Mouse (Mus musculus) neutrophil, adult 59 days (primary cell): ENCODE results near the gene Iqgap2. TPM values are rescaled to one million over a fixed set of nuclear protein-coding genes. Genes with fewer than 3 reads are reported as not detected.

Experiments
- total RNA-seq, 2 experiments: library from RNA; stranded (reverse); gene quantifications; 1 replicate in 1 of 2; 2 replicates in 1 of 2; pipeline ENCODE4 v1.2.4; 2023

Iqgap2 gene
- total RNA-seq, result 10 to 100 TPM; 71.7 to 74.8 TPM

GRCm38 (mm10) chr13:95891491-95891925 is at the start of gene Iqgap2:
Iqgap2 (minus strand) TSS chr13:95891922.

GRCm38 (mm10) chr13:95696654-95697163 is 195.0 kb downstream of the Iqgap2 start, which contains the start of gene F2rl2:
F2rl2 (plus strand) TSS chr13:95696853.

GRCm38 (mm10) chr13:95618309-95618712 is 273.4 kb downstream of the Iqgap2 start, which contains the start of gene F2r:
F2r (minus strand) TSS chr13:95618487.

Other genes with a start within 250 kb of the Iqgap2 start
- 1 to 10 TPM in 1 of 2 experiments, under 1 TPM in 1; 0.87 to 1.5 TPM for gene F2rl2, start 195.1 kb downstream of the Iqgap2 start, total RNA-seq
- gene Gm20075, start 189.5 kb upstream of the Iqgap2 start, total RNA-seq, result 1 to 10 TPM; 3.9 to 5.5 TPM
- gene Gm17190, start 190.1 kb upstream of the Iqgap2 start, total RNA-seq, result not detected
- not detected for gene Sv2c, start 240.7 kb upstream of the Iqgap2 start, total RNA-seq